Mouse (Mus musculus) MEL (cell line): ENCODE measurements around the gene Ntng1. TPM values are rescaled to one million over a fixed set of nuclear protein-coding genes. Genes with fewer than 3 reads are reported as not detected.

Experiments
- DNase-seq: peaks from one replicate; pipeline ENCODE4 v3.0.0; 2011; ENCODE audit warnings: low read depth, low spot score
- H3K27ac ChIP-seq: 2 replicates; pipeline ENCODE4 v1.5.1; 2012; ENCODE audit warnings: low read depth, mild to moderate bottlenecking, control low read depth, low read length, moderate library complexity; ENCODE audit not compliant: control insufficient read depth
- H3K27me3 ChIP-seq, 2 experiments: fragments of 150-350 bp in 1 of 2; sonication (generic) in 1 of 2; 2 replicates each; pipeline ENCODE4 v1.6.1; 2012; ENCODE audit warnings: low read length in 2 of 2, mild to moderate bottlenecking in 2 of 2, improper control_type of control experiment in 1 of 2, moderate library complexity in 1 of 2; ENCODE audit not compliant: insufficient read depth in 2 of 2, control insufficient read depth in 1 of 2
- H3K36me3 ChIP-seq, 2 experiments: 2 replicates each; pipeline ENCODE4 v1.6.1; 2012 to 2014; ENCODE audit warnings: low read length in 2 of 2, improper control_type of control experiment in 1 of 2, inconsistent platforms in 1 of 2, mild to moderate bottlenecking in 1 of 2; ENCODE audit not compliant: insufficient read depth in 2 of 2, control insufficient read depth in 1 of 2
- H3K4me1 ChIP-seq, 2 experiments: fragments of 150-350 bp in 1 of 2; sonication (generic) in 1 of 2; 2 replicates each; pipeline ENCODE4 v1.6.1; 2012; ENCODE audit warnings: low read length in 2 of 2, improper control_type of control experiment in 1 of 2, mild to moderate bottlenecking in 1 of 2; ENCODE audit not compliant: insufficient read depth in 2 of 2, control insufficient read depth in 1 of 2
- H3K4me3 ChIP-seq, 2 experiments: fragments of 150-350 bp in 1 of 2; sonication (generic) in 1 of 2; 2 replicates each; pipeline ENCODE4 v1.5.1; 2012; ENCODE audit warnings: low read depth in 2 of 2, low read length in 2 of 2, mild to moderate bottlenecking in 2 of 2, moderate library complexity in 2 of 2, control low read depth in 1 of 2, improper control_type of control experiment in 1 of 2; ENCODE audit not compliant: control insufficient read depth in 1 of 2, insufficient read depth in 1 of 2
- H3K79me2 ChIP-seq: 2 replicates; pipeline ENCODE4 v1.6.1; 2012; ENCODE audit warnings: mild to moderate bottlenecking, low read length, moderate library complexity; ENCODE audit not compliant: control insufficient read depth, poor library complexity, insufficient read depth
- H3K9ac ChIP-seq: 2 replicates; pipeline ENCODE4 v1.6.1; 2012; ENCODE audit warnings: low read depth, mild to moderate bottlenecking, control low read depth, low read length, moderate library complexity; ENCODE audit not compliant: control insufficient read depth, poor library complexity, severe bottlenecking
- H3K9me3 ChIP-seq: fragments of 150-350 bp; sonication (generic); replicated peaks from 2 replicates; pipeline ENCODE4 v1.6.1; 2012; ENCODE audit warnings: mild to moderate bottlenecking, low read length, improper control_type of control experiment, moderate library complexity; ENCODE audit not compliant: insufficient read depth
- CHD2 ChIP-seq: IDR thresholded peaks from 2 replicates; pipeline ENCODE4 v1.6.1; 2011; ENCODE audit warnings: low read length, improper control_type of control experiment
- GABPA ChIP-seq: IDR thresholded peaks from 2 replicates; pipeline ENCODE4 v1.6.1; 2012; ENCODE audit warnings: low read depth, mild to moderate bottlenecking, inconsistent platforms, low read length, improper control_type of control experiment, moderate library complexity
- GATA1 ChIP-seq: IDR thresholded peaks from 2 replicates; pipeline ENCODE4 v1.6.1; 2011; ENCODE audit warnings: low read depth, low read length, improper control_type of control experiment
- JUND ChIP-seq: IDR thresholded peaks from 2 replicates; pipeline ENCODE4 v1.6.1; 2011; ENCODE audit warnings: low read depth, mild to moderate bottlenecking, improper control_type of control experiment, low read length
- MAFK ChIP-seq: IDR thresholded peaks from 2 replicates; pipeline ENCODE4 v1.6.1; 2011; ENCODE audit warnings: low read depth, mild to moderate bottlenecking, low read length, improper control_type of control experiment, borderline replicate concordance
- MAX ChIP-seq: IDR thresholded peaks from 2 replicates; pipeline ENCODE4 v1.6.1; 2011; ENCODE audit warnings: low read length, improper control_type of control experiment
- MXI1 ChIP-seq: IDR thresholded peaks from 2 replicates; pipeline ENCODE4 v1.6.1; 2011; ENCODE audit warnings: mild to moderate bottlenecking, low read depth, low read length, improper control_type of control experiment
- MYB ChIP-seq: IDR thresholded peaks from 2 replicates; pipeline ENCODE4 v1.6.1; 2011; ENCODE audit warnings: mild to moderate bottlenecking, low read depth, low read length, improper control_type of control experiment
- POLR2A ChIP-seq, 2 experiments: IDR thresholded peaks; 2 replicates each; pipeline ENCODE4 v1.6.1; 2011 to 2012; ENCODE audit warnings: low read length in 2 of 2, mild to moderate bottlenecking in 2 of 2, control low read depth in 1 of 2, improper control_type of control experiment in 1 of 2, low read depth in 1 of 2, moderate library complexity in 1 of 2; ENCODE audit not compliant: control insufficient read depth in 1 of 2, insufficient read depth in 1 of 2, poor library complexity in 1 of 2
- POLR2AphosphoS5 ChIP-seq: IDR thresholded peaks from 2 replicates; pipeline ENCODE4 v1.6.1; 2012; ENCODE audit warnings: low read depth, borderline replicate concordance, mild to moderate bottlenecking, inconsistent platforms, low read length, moderate library complexity, mixed read lengths
- SIN3A ChIP-seq: IDR thresholded peaks from 2 replicates; pipeline ENCODE4 v1.6.1; 2012; ENCODE audit warnings: low read length, improper control_type of control experiment, inconsistent platforms
- TCF12 ChIP-seq: IDR thresholded peaks from 2 replicates; pipeline ENCODE4 v1.6.1; 2014; ENCODE audit warnings: low read depth, mild to moderate bottlenecking, inconsistent platforms, low read length, improper control_type of control experiment, moderate library complexity
- ZMIZ1 ChIP-seq: IDR thresholded peaks from 2 replicates; pipeline ENCODE4 v1.6.1; 2012; ENCODE audit warnings: low read depth, mild to moderate bottlenecking, inconsistent platforms, low read length, improper control_type of control experiment, moderate library complexity
- polyA plus RNA-seq, 2 experiments: library from polyadenylated mRNA; stranded (reverse) in 1 of 2; unstranded in 1 of 2; fragments of >175 nt in 1 of 2; fragments of >200 nt in 1 of 2; gene quantifications; 2 replicates each; pipeline versions ENCODE4 v1.2.1 to v1.2.4; 2012; ENCODE audit warnings: low replicate concordance in 2 of 2, low read depth in 1 of 2; ENCODE audit not compliant: insufficient read length in 2 of 2, insufficient read depth in 1 of 2, missing spikeins in 1 of 2
- total RNA-seq: library from RNA; depleted of rRNA; stranded (reverse); fragments of 300-350 nt; gene quantifications from 2 replicates; pipeline ENCODE4 v1.2.3, GENCODE M21; 2012

Ntng1 gene
- total and polyA plus RNA-seq, 3 experiments = not detected

GRCm38 (mm10) chr3:109854449-109855155 lies 289.2 kb downstream of the Ntng1 start:
- no peaks in the 10 kb centered on the region for H3K36me3 ChIP-seq
- H3K4me1 ChIP-seq = no peaks in the 10 kb centered on the region
- H3K27me3 ChIP-seq = no peaks in the 10 kb centered on the region
- H3K79me2 ChIP-seq = no peaks in the 10 kb centered on the region
- H3K9me3 ChIP-seq = no peaks in the 10 kb centered on the region
- DNase-seq = no peak
- H3K4me3 ChIP-seq = no peak overlapping the region
- no peak overlapping the region for H3K27ac ChIP-seq
- H3K9ac ChIP-seq = no peak overlapping the region
- TF ChIP-seq TCF12 (no peak), POLR2A (IDR thresholded peaks at IDR 0.05; ENCODE audit: control insufficient read depth in 1 of 2, insufficient read depth in 1 of 2, low read depth in 1 of 2, low read length in 2 of 2, poor library complexity in 1 of 2) (no peak), ZMIZ1 (no peak), POLR2AphosphoS5 (no peak), CHD2 (no peak)
- TF ChIP-seq, all 39 proteins: peak for 0

DNA sequence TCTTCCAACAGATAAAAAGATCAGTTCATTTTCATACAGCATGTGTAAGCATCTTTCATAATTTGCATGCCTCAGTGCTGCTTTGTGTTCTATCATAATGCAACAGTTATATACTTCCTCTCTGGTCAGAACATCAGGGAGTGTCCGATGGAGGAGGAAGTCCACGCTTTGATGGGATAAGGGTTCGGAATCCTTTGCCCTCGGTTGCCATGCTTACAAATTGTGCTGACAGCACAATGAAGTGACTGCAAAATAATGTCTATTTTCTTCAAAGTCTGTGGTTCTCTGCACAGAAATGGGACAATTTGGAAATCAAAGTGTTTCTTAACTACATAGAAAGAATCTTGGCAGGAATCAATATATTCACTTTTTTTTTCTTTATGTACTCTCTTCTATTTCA lies 297.2 kb downstream of the Ntng1 start:
- no peak overlapping the region for H3K9ac ChIP-seq
- no peak for DNase-seq
- no peak for TF ChIP-seq SIN3A
- TF ChIP-seq JUND = no peak
- no peak for TF ChIP-seq POLR2A (IDR thresholded peaks at IDR 0.05; ENCODE audit: control insufficient read depth in 1 of 2, insufficient read depth in 1 of 2, low read depth in 1 of 2, low read length in 2 of 2, poor library complexity in 1 of 2)
- TF ChIP-seq GATA1 = no peak

DNA sequence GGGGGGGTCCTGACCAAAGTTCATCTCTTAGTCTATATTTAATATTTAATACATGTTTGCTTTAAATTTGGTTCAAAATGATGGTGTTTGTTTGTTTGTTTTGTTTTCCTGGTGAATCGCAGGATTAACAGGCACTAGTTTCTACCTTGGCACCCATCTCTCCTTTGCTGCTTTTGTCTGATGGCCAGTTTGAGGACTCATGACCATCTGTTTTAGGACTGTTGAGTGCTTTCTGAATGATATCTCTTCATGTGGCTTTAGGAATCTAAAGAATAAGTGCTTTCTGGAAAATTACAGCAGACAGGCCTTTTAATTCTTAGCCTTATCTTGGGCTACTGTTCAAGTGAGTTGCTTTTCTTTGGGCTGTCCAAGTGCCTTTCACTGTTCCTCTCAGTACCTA lies 318.0 kb downstream of the Ntng1 start:
- no peak for TF ChIP-seq GABPA
- no peak for TF ChIP-seq MAX
- no peak for TF ChIP-seq MAFK
- no peak for TF ChIP-seq MYB
- TF ChIP-seq POLR2AphosphoS5 = no peak
- TF ChIP-seq ZMIZ1 = no peak
- TF ChIP-seq MXI1 = no peak
- TF ChIP-seq, all 39 proteins: peak for 0
- no peaks in the 10 kb centered on the region for H3K36me3 ChIP-seq
- H3K9ac ChIP-seq = no peak overlapping the region
- no peaks in the 10 kb centered on the region for H3K9me3 ChIP-seq
- no peaks in the 10 kb centered on the region for H3K4me1 ChIP-seq
- H3K4me3 ChIP-seq = no peak overlapping the region
- DNase-seq = no peak
- H3K27ac ChIP-seq = no peak overlapping the region
- H3K27me3 ChIP-seq = no peaks in the 10 kb centered on the region
- no peaks in the 10 kb centered on the region for H3K79me2 ChIP-seq

More for the DNA sequence above, 297.2 kb downstream of the Ntng1 start:
- Histone ChIP-seq H3K4me3 (no peak overlapping the region), H3K9me3 (no peaks in the 10 kb centered on the region), H3K27ac (no peak overlapping the region), H3K4me1 (no peaks in the 10 kb centered on the region), H3K79me2 (no peaks in the 10 kb centered on the region), H3K36me3 (no peaks in the 10 kb centered on the region), H3K27me3 (no peaks in the 10 kb centered on the region)
